Mouse (Mus musculus): ENCODE results near the gene Hist1h3c. TPM values are rescaled to one million over a fixed set of nuclear protein-coding genes. Genes with fewer than 3 reads are reported as not detected.
"Not testable (repeated sequence)": the region's sequence is repeated elsewhere in the genome, so short reads cannot be mapped to it uniquely, and the experiment has no call there.

Gene Hist1h3c
- 35.9 and 50.3 TPM in 2 replicates for polyA plus RNA-seq (2012; rRNA removed)

DNA sequence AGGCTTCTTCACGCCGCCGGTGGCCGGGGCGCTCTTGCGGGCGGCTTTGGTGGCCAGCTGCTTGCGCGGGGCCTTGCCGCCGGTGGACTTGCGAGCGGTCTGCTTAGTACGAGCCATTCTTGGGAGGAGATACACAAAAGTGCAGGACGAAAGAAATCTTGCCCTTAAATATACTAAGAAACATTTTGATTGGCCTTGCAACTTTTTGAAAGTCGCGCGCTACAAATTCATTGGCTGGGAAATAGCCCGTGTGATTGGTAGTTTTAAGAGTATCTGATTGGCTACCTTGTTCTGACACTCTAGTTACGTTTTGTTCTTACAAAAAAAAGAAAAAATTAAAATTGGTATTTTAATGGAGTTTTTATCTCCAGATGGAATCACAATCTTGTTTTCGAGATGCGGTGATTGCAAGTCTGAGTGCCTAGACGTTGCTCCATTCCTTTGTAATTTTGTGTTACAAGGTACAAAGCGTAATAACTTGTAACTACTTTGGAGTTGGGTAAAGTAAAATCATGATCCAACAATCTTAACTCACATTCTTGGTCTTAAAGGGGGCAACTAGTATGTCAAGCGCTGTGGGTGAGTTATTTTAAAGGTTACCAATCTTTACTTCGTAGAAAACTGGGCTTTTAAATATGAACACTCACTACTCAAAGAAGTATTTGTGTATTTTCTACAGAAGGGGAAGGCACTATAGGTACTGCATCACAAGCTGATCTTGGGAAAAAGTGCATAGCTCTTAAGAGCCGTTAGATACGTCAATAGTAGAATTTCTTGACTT, at the start of gene Hist1h3c:
TSS of gene Hist1h3c (minus strand) at position 222 of the 781 bp plus-strand sequence.
- WGBS = under 1% methylated on average over 28 of the region's 28 CpGs
- Histone ChIP-seq H3K4me3 (ENCODE audit: extremely low read depth, insufficient read depth, insufficient read length) (peak within 1 kb of the TSS; percentile 75), H3K36me3 (ENCODE audit: control insufficient read depth, insufficient read depth, low read length) (no peaks in the 10 kb centered on the region; the same call in 1 of the 2 replicates), H3K27me3 (ENCODE audit: control insufficient read depth, insufficient read depth, low read length) (no peaks in the 10 kb centered on the region), H3K4me1 (ENCODE audit: control insufficient read depth, insufficient read depth, insufficient read length) (no peaks in the 10 kb centered on the region; the same call in none of the 2 replicates), H3K27ac (ENCODE audit: insufficient read depth, low read length) (peak within 1 kb of the TSS; percentile 100)
- no peak for TF ChIP-seq CTCF (IDR thresholded peaks at IDR 0.05; ENCODE audit: extremely low read depth, insufficient read depth, insufficient read length, insufficient replicate concordance)
- no peak for TF ChIP-seq POLR2A (IDR thresholded peaks at IDR 0.05; ENCODE audit: low read depth, low read length)
- peak; percentile 83 to 85 for DNase-seq (ENCODE audit: low read depth in 1 of 2, low spot score in 2 of 2)

- Histone ChIP-seq H3K4me3 (ENCODE audit: extremely low read depth, insufficient read depth, insufficient read length) (no peak overlapping the region), H3K27me3 (ENCODE audit: control insufficient read depth, insufficient read depth, low read length) (no peaks in the 10 kb centered on the region), H3K36me3 (ENCODE audit: control insufficient read depth, insufficient read depth, low read length) (no peaks in the 10 kb centered on the region), H3K27ac (ENCODE audit: insufficient read depth, low read length) (no peak overlapping the region), H3K4me1 (ENCODE audit: control insufficient read depth, insufficient read depth, insufficient read length) (no peaks in the 10 kb centered on the region)
- TF ChIP-seq CTCF (IDR thresholded peaks at IDR 0.05; ENCODE audit: extremely low read depth, insufficient read depth, insufficient read length, insufficient replicate concordance) (peak; percentile 27; the same call in 1 of the 2 replicates), POLR2A (IDR thresholded peaks at IDR 0.05; ENCODE audit: low read depth, low read length) (no peak)
- peak; percentile 43 to 50 for DNase-seq (ENCODE audit: low read depth in 1 of 2, low spot score in 2 of 2)
- 42% methylated on average over 2 of the region's 2 CpGs for WGBS
Observed at GRCm38 (mm10) chr13:23792520-23792919, 47.1 kb upstream of the Hist1h3c start.

DNA sequence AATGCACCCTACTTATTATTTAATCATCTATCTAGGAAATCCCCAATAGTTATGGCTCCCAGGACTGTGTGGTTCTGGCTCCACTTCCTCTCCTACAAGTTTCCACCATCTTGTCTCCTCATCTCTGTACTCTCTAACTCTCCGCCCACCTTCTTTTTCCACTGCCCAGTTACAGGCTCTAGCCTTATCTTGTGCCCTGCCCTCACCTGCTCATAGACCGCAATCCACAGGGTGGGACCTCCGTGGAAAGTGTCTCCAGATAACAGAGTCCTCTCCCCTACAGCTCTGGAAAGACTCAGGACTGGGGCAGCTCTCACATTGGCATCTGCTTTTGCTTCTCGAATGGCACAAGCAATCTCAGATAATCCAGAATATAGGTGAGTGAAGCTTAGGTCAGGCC, 33.6 kb upstream of the Hist1h3c start:
- no peak for DNase-seq (ENCODE audit: low read depth in 1 of 2, low spot score in 2 of 2)
- TF ChIP-seq CTCF (IDR thresholded peaks at IDR 0.05; ENCODE audit: extremely low read depth, insufficient read depth, insufficient read length, insufficient replicate concordance) (no peak), POLR2A (IDR thresholded peaks at IDR 0.05; ENCODE audit: low read depth, low read length) (no peak)
- Histone ChIP-seq H3K4me1 (ENCODE audit: control insufficient read depth, insufficient read depth, insufficient read length) (no peaks in the 10 kb centered on the region), H3K4me3 (ENCODE audit: extremely low read depth, insufficient read depth, insufficient read length) (no peak overlapping the region), H3K36me3 (ENCODE audit: control insufficient read depth, insufficient read depth, low read length) (no peaks in the 10 kb centered on the region), H3K27me3 (ENCODE audit: control insufficient read depth, insufficient read depth, low read length) (no peaks in the 10 kb centered on the region), H3K27ac (ENCODE audit: insufficient read depth, low read length) (no peak overlapping the region)
- 77% methylated on average over 4 of the region's 4 CpGs for WGBS

- TF ChIP-seq POLR2A (IDR thresholded peaks at IDR 0.05; ENCODE audit: low read depth, low read length) (no peak), CTCF (IDR thresholded peaks at IDR 0.05; ENCODE audit: extremely low read depth, insufficient read depth, insufficient read length, insufficient replicate concordance) (no peak)
- Histone ChIP-seq H3K4me3 (ENCODE audit: extremely low read depth, insufficient read depth, insufficient read length) (no peak overlapping the region), H3K36me3 (ENCODE audit: control insufficient read depth, insufficient read depth, low read length) (no peaks in the 10 kb centered on the region), H3K4me1 (ENCODE audit: control insufficient read depth, insufficient read depth, insufficient read length) (no peaks in the 10 kb centered on the region), H3K27ac (ENCODE audit: insufficient read depth, low read length) (no peak overlapping the region), H3K27me3 (ENCODE audit: control insufficient read depth, insufficient read depth, low read length) (no peaks in the 10 kb centered on the region)
- whole genome bisulfite sequencing = 76% methylated on average over 7 of the region's 7 CpGs
- no peak for DNase-seq (ENCODE audit: low read depth in 1 of 2, low spot score in 2 of 2)
Observed at GRCm38 (mm10) chr13:23778339-23778738, 32.9 kb upstream of the Hist1h3c start.

- no peak overlapping the region for H3K27ac ChIP-seq (ENCODE audit: insufficient read depth, low read length)
- TF ChIP-seq POLR2A (IDR thresholded peaks at IDR 0.05; ENCODE audit: low read depth, low read length) (no peak), CTCF (IDR thresholded peaks at IDR 0.05; ENCODE audit: extremely low read depth, insufficient read depth, insufficient read length, insufficient replicate concordance) (no peak)
- WGBS = 63% methylated on average over 21 of the region's 21 CpGs
- DNase-seq (ENCODE audit: low read depth in 1 of 2, low spot score in 2 of 2) = no peak
- no peaks in the 10 kb centered on the region for H3K36me3 ChIP-seq (ENCODE audit: control insufficient read depth, insufficient read depth, low read length)
- no peaks in the 10 kb centered on the region; the same call in 1 of the 2 replicates for H3K4me1 ChIP-seq (ENCODE audit: control insufficient read depth, insufficient read depth, insufficient read length)
- H3K4me3 ChIP-seq (ENCODE audit: extremely low read depth, insufficient read depth, insufficient read length) = no peak overlapping the region
- H3K27me3 ChIP-seq (ENCODE audit: control insufficient read depth, insufficient read depth, low read length) = no peaks in the 10 kb centered on the region
Observed at GRCm38 (mm10) chr13:23772561-23773313, 27.3 kb upstream of the Hist1h3c start.

GRCm38 (mm10) chr13:23769613-23770012, 24.2 kb upstream of the Hist1h3c start, which contains the start of gene Trim38:
Trim38 (plus strand) TSS chr13:23769913.
- 86% methylated on average over 2 of the region's 2 CpGs for WGBS
- not testable (repeated sequence) for DNase-seq (ENCODE audit: low read depth in 1 of 2, low spot score in 2 of 2); H3K4me3 ChIP-seq (ENCODE audit: extremely low read depth, insufficient read depth, insufficient read length); H3K36me3 ChIP-seq (ENCODE audit: control insufficient read depth, insufficient read depth, low read length); H3K27ac ChIP-seq (ENCODE audit: insufficient read depth, low read length); H3K4me1 ChIP-seq (ENCODE audit: control insufficient read depth, insufficient read depth, insufficient read length); H3K27me3 ChIP-seq (ENCODE audit: control insufficient read depth, insufficient read depth, low read length)

Measured in spleen, adult 2 months (tissue).